Comparison of ENCODE assay signal across 8 mouse cellular contexts in genomic region chr16:3976251-3976671, GRCm38 (mm10). TPM values are rescaled to one million over a fixed set of nuclear protein-coding genes. Genes with fewer than 3 reads are reported as not detected.
DNase-seq lines count a peak whose midpoint lies in the region; ATAC-seq lines count a peak whose summit lies in the region.

TSS of gene Nlrc3 (minus strand) at chr16:3976632.

- H3K4me2 ChIP-seq in hindbrain, embryonic 11.5 days (replicated peaks; ENCODE audit: low read depth, low read length) = no peak within 1 kb of the TSS

- intact Hi-C loops in gastrocnemius, postnatal 36 days (cut with DNase I) = no loop called here

- H3K27me3 ChIP-seq in hindbrain, embryonic 10.5 days (ENCODE audit: insufficient read depth, poor library complexity, severe bottlenecking) = no peaks in the 10 kb centered on the region
- no peaks in the 10 kb centered on the region for H3K27me3 ChIP-seq in hindbrain, embryonic 11.5 days (ENCODE audit: control insufficient read depth, insufficient read depth, low read length)

- peak within 1 kb of the TSS; percentile 53 for H3K27ac ChIP-seq in hindbrain, embryonic 10.5 days
- H3K27ac ChIP-seq in hindbrain, embryonic 11.5 days (ENCODE audit: low read depth, low read length) = no peak within 1 kb of the TSS

- ATAC-seq in hindbrain, embryonic 11.5 days (ENCODE audit: low FRiP score) = no peak
- peak; percentile 87 for ATAC-seq in common myeloid progenitor, adult 5-6 weeks (replicated peaks; ENCODE audit: low read depth, poor library complexity, severe bottlenecking)
- ATAC-seq in neutrophil, adult 5-6 weeks (ENCODE audit: extremely low read depth, insufficient number of reproducible peaks, low FRiP score, poor library complexity, severe bottlenecking) = peak; percentile 50

- H3K4me1 ChIP-seq in hindbrain, embryonic 10.5 days (replicated peaks) = peaks cover 17% of the 10 kb centered on the region
- H3K4me1 ChIP-seq in hindbrain, embryonic 11.5 days (replicated peaks; ENCODE audit: control insufficient read depth, insufficient read depth, low read length) = no peaks in the 10 kb centered on the region

- H3K9ac ChIP-seq in hindbrain, embryonic 11.5 days (ENCODE audit: low read depth, low read length) = no peak within 1 kb of the TSS

- 78% methylated on average over 4 of the region's 4 CpGs for WGBS in hindbrain, embryonic 10.5 days
- 72% methylated on average over 4 of the region's 4 CpGs for WGBS in hindbrain, embryonic 11.5 days

- no peak for DNase-seq in hindbrain, embryonic 10.5 days (ENCODE audit: low spot score)
- DNase-seq in hindbrain, embryonic 11.5 days (ENCODE audit: low spot score) = no peak
- peak; percentile 27 to 64 for DNase-seq in kidney, postnatal 25 days
- DNase-seq in cerebellum, adult 11 months = no peak
- no peak for DNase-seq in gastrocnemius, postnatal 36 days
- DNase-seq in cerebellum, postnatal 10 days = no peak

- H3K9me3 ChIP-seq in hindbrain, embryonic 10.5 days = no peaks in the 10 kb centered on the region
- H3K9me3 ChIP-seq in hindbrain, embryonic 11.5 days (ENCODE audit: control insufficient read depth, low read length) = no peaks in the 10 kb centered on the region

- no peak within 1 kb of the TSS for H3K4me3 ChIP-seq in hindbrain, embryonic 10.5 days
- no peak within 1 kb of the TSS for H3K4me3 ChIP-seq in hindbrain, embryonic 11.5 days (ENCODE audit: low read depth, low read length)

- H3K36me3 ChIP-seq in hindbrain, embryonic 10.5 days = peaks cover 42% of the 10 kb centered on the region
- peaks cover 7% of the 10 kb centered on the region; the same call in 1 of the 2 replicates for H3K36me3 ChIP-seq in hindbrain, embryonic 11.5 days (ENCODE audit: control insufficient read depth, insufficient read depth, low read length)

RNA-seq across cellular contexts. Expression of gene Nlrc3, which starts in this region (rescaled TPM):
- 1.1 and 1.2 TPM in 2 replicates for polyA plus RNA-seq in hindbrain, embryonic 10.5 days (2016; fragmentation: Nextera tagmentation; extraction: Ambion mirVana)
- 0.99 and 1.0 TPM in 2 replicates for polyA plus RNA-seq in hindbrain, embryonic 11.5 days (2014; fragmentation: Nextera tagmentation; extraction: Ambion mirVana)
- total RNA-seq in common myeloid progenitor, adult 5-6 weeks (2017) = 4.5 and 5.7 TPM in 2 replicates
- total RNA-seq in neutrophil, adult 5-6 weeks (2017) = 14.0 and 14.2 TPM in 2 replicates
- total RNA-seq in gastrocnemius, postnatal 36 days (2021) = 1 to 10 TPM; 1.3 to 3.5 TPM

Comparison
In these comparisons a context has a peak if more than half of its experiments do, and no peak if none do; other contexts are left out.
1. DNase-seq: peak in kidney, postnatal 25 days (2 of 2); none in hindbrain, embryonic 10.5 days (single experiment), hindbrain, embryonic 11.5 days (single experiment), cerebellum, adult 11 months (single experiment), gastrocnemius, postnatal 36 days (0 of 2) and cerebellum, postnatal 10 days (0 of 2).